Mouse (Mus musculus): ENCODE data around the gene Rnf8. TPM values are rescaled to one million over a fixed set of nuclear protein-coding genes. Genes with fewer than 3 reads are reported as not detected.
A peak's percentile ranks its signal among the peaks of the same experiment; 100 is the strongest.

Rnf8 gene
- polyA plus RNA-seq, 1 experiment, result 59.1 TPM

DNA sequence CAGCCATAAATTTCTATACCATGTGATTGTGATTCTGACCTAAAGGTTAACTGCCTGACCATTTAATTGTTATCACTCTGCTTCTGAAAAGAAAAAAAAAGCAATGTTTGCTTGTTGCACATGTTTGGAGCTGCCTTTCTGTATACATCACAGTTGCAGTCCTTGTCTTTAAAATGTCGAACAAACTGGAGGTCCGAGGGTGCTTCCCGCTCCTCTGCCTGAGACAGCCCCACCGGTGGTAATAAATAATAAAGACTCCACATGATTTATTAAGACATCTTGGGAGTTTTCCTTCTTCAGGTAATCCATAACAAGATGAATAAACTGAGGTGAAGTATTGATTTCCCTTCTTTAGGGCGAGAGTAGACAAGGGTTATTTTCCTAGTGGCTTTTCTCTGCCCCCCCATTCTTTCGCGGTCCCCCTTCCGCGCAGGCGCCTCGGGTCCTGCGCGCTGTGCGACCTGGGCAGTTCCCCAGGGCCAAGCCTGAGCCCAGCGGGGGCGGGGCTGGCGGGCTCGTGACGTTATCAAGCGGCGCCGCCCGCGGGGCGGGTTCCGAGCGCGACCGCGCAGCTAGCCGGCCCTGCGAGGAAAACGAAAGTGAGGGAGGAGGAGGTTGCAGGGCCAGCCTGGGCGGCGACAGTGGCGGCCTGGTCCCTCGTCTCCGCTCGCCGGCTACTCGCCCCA, 45.6 kb downstream of the Rnf8 start, which contains the start of gene Cmtr1:
Gene Cmtr1 (plus strand): TSS at position 520 of the 686 bp plus-strand sequence.
- TF ChIP-seq CTCF (IDR thresholded peaks at IDR 0.05; ENCODE audit: control insufficient read depth, insufficient read depth, low read length) (no peak), POLR2A (IDR thresholded peaks at IDR 0.05; ENCODE audit: borderline replicate concordance, control insufficient read depth, low read depth, low read length) (peak; percentile 94)
- peaks cover 3% of the 10 kb centered on the region for H3K4me1 ChIP-seq (ENCODE audit: control insufficient read depth, insufficient read depth, low read length)
- WGBS, result under 1% methylated on average over 41 of the region's 41 CpGs
- peak within 1 kb of the TSS; percentile 90 for H3K4me3 ChIP-seq (replicated peaks; ENCODE audit: control insufficient read depth, low read depth, low read length)
- H3K27ac ChIP-seq (ENCODE audit: control insufficient read depth, insufficient read depth, low read depth, low read length, poor library complexity), result peak within 1 kb of the TSS; percentile 98

DNA sequence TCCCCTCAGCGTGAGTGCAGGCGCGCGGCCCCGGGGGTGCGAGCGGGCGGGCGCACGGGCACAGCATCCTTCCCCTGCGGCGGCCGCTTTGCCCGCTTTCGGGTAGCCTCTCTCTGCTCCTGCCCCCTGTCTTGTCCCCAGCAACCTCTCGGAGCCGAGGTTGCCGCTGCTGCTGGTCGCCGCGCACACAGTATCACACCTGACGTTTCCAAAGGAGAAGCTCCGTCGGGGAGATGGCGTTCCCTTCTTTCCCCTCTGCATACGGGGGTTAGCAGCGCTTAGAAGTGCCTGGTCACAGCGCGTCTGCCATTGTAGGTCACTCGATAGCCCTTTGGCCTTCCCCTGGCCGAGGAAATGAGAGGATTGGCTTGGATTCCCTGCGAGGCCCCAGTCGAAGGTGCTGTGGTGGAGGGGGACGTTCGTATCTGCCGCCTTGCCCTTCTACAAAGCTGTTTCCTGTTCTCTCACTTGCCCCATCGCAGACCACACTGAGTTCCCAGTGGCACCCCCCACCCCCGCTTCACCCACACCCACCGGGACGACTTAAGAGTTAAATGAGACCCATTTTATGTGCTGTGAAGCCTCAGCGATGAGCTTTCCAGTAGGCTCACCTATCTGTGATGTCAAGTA, 46.3 kb downstream of the Rnf8 start:
- peak overlapping the region; percentile 90 for H3K4me3 ChIP-seq (replicated peaks; ENCODE audit: control insufficient read depth, low read depth, low read length)
- WGBS, result under 1% methylated on average over 41 of the region's 41 CpGs
- H3K27ac ChIP-seq (ENCODE audit: control insufficient read depth, insufficient read depth, low read depth, low read length, poor library complexity), result peak overlapping the region; percentile 98
- no peak for TF ChIP-seq POLR2A (IDR thresholded peaks at IDR 0.05; ENCODE audit: borderline replicate concordance, control insufficient read depth, low read depth, low read length)
- no peak for TF ChIP-seq CTCF (IDR thresholded peaks at IDR 0.05; ENCODE audit: control insufficient read depth, insufficient read depth, low read length)
- H3K4me1 ChIP-seq (ENCODE audit: control insufficient read depth, insufficient read depth, low read length), result peaks cover 3% of the 10 kb centered on the region

DNA sequence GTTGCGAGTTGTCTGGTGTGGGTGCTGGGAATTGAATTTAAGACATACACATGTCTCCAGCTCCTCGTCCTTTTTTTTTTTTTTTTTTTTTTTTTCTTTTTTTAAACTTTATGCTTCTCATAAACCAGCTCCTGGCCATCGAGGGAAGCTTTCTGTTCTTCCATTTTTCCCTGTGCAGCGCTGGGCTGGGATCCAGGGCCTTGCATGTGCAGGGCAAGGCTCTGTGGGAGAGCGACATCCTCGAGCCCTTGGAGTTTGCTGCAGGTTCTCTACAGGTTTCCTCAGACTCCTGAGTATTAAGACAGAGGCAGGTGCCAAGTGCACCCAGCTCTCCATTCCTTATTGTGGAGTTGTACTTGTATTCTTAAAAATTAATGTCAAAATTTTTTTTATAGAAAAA, 47.6 kb downstream of the Rnf8 start:
- peaks cover 3% of the 10 kb centered on the region for H3K4me1 ChIP-seq (ENCODE audit: control insufficient read depth, insufficient read depth, low read length)
- H3K27ac ChIP-seq (ENCODE audit: control insufficient read depth, insufficient read depth, low read depth, low read length, poor library complexity), result no peak overlapping the region
- H3K4me3 ChIP-seq (replicated peaks; ENCODE audit: control insufficient read depth, low read depth, low read length), result no peak overlapping the region
- TF ChIP-seq POLR2A (IDR thresholded peaks at IDR 0.05; ENCODE audit: borderline replicate concordance, control insufficient read depth, low read depth, low read length) (no peak), CTCF (IDR thresholded peaks at IDR 0.05; ENCODE audit: control insufficient read depth, insufficient read depth, low read length) (no peak)
- 86% methylated on average over 6 of the region's 6 CpGs for WGBS

DNA sequence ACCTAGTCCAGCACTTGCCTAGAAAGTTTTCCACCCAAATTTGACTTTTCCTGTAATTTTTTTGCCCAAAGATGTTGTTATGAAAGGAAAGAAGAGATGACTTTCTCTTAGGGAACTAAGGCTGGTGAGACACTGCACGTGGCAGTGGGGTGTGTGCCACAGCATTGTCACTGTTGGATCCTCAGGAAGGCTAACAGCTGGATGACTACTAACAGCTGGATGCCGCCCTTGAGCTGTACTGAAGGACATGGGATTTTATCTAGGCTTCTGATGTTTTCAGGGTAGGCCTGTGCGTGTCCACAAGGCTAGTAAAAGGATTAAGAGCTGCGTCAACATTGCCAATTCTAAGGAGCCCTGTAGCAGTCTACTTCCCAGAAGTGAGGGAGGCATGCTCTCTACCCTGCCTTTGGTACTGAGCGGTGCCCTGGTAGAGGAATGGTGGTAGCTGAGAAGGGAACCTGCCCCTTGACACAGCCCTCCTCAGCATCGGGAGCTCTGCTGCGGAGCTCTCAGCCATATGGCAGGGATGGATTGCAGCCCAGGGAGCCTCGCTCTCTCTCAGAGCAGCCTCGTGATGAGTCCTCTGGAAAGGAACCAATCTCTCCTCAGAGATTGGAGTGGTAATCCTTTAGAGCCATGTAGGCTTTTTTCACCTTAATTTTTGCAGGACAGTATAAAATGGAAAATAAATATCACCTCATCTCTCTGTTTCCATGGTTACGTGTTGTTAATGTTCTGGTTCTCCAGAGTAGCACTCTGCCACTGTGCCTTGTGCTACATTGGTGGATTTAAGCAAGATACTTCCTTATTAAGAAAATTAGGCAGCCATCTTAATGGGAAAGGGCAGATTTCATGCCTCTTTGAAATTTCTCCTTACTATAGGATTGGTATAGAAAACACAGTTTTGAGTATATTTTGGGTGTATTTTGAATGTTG, 53.7 kb downstream of the Rnf8 start:
- Histone ChIP-seq H3K4me3 (replicated peaks; ENCODE audit: control insufficient read depth, low read depth, low read length) (no peak overlapping the region), H3K27ac (ENCODE audit: control insufficient read depth, insufficient read depth, low read depth, low read length, poor library complexity) (no peak overlapping the region), H3K4me1 (ENCODE audit: control insufficient read depth, insufficient read depth, low read length) (peaks cover 9% of the 10 kb centered on the region)
- 93% methylated on average over 10 of the region's 10 CpGs for WGBS
- TF ChIP-seq CTCF (IDR thresholded peaks at IDR 0.05; ENCODE audit: control insufficient read depth, insufficient read depth, low read length), result no peak
- TF ChIP-seq POLR2A (IDR thresholded peaks at IDR 0.05; ENCODE audit: borderline replicate concordance, control insufficient read depth, low read depth, low read length), result no peak

DNA sequence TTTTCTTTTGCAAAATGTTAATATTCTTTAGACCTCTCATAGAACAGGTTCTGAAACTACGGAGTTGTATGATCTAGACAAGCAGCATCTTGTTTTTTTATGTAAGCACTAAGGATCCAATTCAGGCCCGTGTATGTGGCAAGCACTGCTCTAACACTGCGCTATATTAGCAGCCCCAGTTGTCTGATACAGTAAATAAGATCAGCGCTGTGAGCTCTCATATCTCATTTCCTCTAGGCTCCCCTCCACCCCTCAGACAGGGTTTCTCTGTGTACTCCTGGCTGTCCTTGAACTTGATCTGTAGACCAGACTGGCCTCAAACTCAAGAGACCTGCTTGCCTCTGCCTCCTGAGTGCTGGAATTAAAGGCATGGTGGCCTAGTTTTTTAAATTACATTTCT, 54.4 kb downstream of the Rnf8 start:
- H3K27ac ChIP-seq (ENCODE audit: control insufficient read depth, insufficient read depth, low read depth, low read length, poor library complexity), result 0 out of 2 replicates have a peak overlapping the region, but pooled peaks have one; percentile 21
- TF ChIP-seq CTCF (IDR thresholded peaks at IDR 0.05; ENCODE audit: control insufficient read depth, insufficient read depth, low read length), result no peak
- TF ChIP-seq POLR2A (IDR thresholded peaks at IDR 0.05; ENCODE audit: borderline replicate concordance, control insufficient read depth, low read depth, low read length), result no peak
- 71% methylated on average over 4 of the region's 4 CpGs for whole genome bisulfite sequencing

DNA sequence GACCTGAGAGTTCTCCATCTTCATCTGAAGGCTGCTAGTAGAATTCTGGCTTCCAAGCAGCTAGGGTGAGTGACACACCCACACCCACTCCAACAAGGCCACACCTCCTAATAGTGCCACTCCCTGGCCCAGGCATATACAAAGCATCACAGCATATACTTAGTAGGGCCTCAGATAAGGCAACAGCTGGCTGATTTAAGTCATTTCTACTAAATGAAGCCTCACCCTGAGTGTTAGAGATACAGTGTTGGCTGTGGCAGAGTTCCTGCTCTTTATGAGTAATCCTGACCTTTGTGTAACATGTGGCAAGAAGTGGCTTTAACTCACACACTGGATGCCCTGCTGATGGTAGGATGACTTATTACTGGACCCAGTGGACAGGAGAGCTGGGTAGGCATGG, 55.3 kb downstream of the Rnf8 start:
- Histone ChIP-seq H3K4me3 (replicated peaks; ENCODE audit: control insufficient read depth, low read depth, low read length) (no peak overlapping the region), H3K27ac (ENCODE audit: control insufficient read depth, insufficient read depth, low read depth, low read length, poor library complexity) (0 out of 2 replicates have a peak overlapping the region, but pooled peaks have one; percentile 23), H3K4me1 (ENCODE audit: control insufficient read depth, insufficient read depth, low read length) (peaks cover 10% of the 10 kb centered on the region)
- TF ChIP-seq POLR2A (IDR thresholded peaks at IDR 0.05; ENCODE audit: borderline replicate concordance, control insufficient read depth, low read depth, low read length) (no peak), CTCF (IDR thresholded peaks at IDR 0.05; ENCODE audit: control insufficient read depth, insufficient read depth, low read length) (no peak)

More for the DNA sequence above, 54.4 kb downstream of the Rnf8 start:
- H3K4me1 ChIP-seq (ENCODE audit: control insufficient read depth, insufficient read depth, low read length), result peaks cover 11% of the 10 kb centered on the region
- H3K4me3 ChIP-seq (replicated peaks; ENCODE audit: control insufficient read depth, low read depth, low read length), result no peak overlapping the region

DNA sequence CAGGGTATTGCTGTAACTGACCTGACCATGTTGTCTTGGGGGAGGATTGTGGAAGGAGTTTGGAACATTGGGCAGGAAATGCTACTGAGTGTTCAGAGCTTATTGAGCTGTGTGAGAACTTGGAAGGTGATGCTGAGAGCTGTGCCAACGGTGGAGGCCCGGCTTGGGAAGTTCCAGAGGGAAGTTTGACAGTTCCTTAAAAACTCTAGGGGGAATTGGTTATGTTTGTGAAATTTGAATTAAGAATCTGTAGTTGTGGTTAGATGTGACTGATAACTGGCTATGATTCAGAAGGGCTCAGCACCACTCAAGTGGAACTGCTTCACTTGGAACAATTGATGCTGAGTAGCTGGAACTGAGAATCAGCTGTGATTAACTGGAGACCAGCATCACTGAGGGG, 56.4 kb downstream of the Rnf8 start:
- 66% methylated on average over 2 of the region's 2 CpGs for WGBS
- Histone ChIP-seq H3K27ac (ENCODE audit: control insufficient read depth, insufficient read depth, low read depth, low read length, poor library complexity) (no peak overlapping the region), H3K4me3 (replicated peaks; ENCODE audit: control insufficient read depth, low read depth, low read length) (no peak overlapping the region), H3K4me1 (ENCODE audit: control insufficient read depth, insufficient read depth, low read length) (peaks cover 10% of the 10 kb centered on the region; the same call in 1 of the 2 replicates)
- no peak for TF ChIP-seq CTCF (IDR thresholded peaks at IDR 0.05; ENCODE audit: control insufficient read depth, insufficient read depth, low read length)
- TF ChIP-seq POLR2A (IDR thresholded peaks at IDR 0.05; ENCODE audit: borderline replicate concordance, control insufficient read depth, low read depth, low read length), result no peak

DNA sequence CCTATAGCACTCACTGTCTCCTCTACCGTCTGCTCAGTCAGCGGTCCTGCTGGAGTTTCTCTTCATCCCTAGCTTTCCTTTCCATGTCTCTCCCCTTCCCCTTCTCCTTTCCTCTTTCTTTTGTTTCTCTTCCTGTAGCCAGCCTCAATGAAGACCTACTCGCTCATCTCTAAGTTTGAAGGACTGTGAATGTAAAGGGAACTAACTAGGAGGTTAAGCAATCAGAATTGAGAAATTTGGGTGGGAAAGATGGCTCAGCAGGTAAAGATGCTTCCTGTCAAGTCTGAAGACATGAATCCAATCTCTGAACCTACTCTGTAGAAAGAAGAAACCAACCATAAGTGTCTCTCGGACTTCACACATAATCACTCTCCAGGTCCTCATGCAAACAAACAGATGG, 58.7 kb downstream of the Rnf8 start:
- WGBS, result 61% methylated on average over 4 of the region's 4 CpGs
- Histone ChIP-seq H3K27ac (ENCODE audit: control insufficient read depth, insufficient read depth, low read depth, low read length, poor library complexity) (peak overlapping the region; percentile 89), H3K4me3 (replicated peaks; ENCODE audit: control insufficient read depth, low read depth, low read length) (no peak overlapping the region), H3K4me1 (ENCODE audit: control insufficient read depth, insufficient read depth, low read length) (peaks cover 11% of the 10 kb centered on the region)
- no peak for TF ChIP-seq POLR2A (IDR thresholded peaks at IDR 0.05; ENCODE audit: borderline replicate concordance, control insufficient read depth, low read depth, low read length)
- no peak for TF ChIP-seq CTCF (IDR thresholded peaks at IDR 0.05; ENCODE audit: control insufficient read depth, insufficient read depth, low read length)

All from bone marrow, adult 2 months (tissue).